Mouse (Mus musculus) liver, embryonic 14.5 days (tissue): Measurements from ENCODE around the gene Zfp74. TPM values are rescaled to one million over a fixed set of nuclear protein-coding genes. Genes with fewer than 3 reads are reported as not detected.
"Not testable (repeated sequence)": the region's sequence is repeated elsewhere in the genome, so short reads cannot be mapped to it uniquely, and the experiment has no call there.

Experiments used
- ATAC-seq: fragments of 200-750 bp; cut with Nextera tagmentation; 2 replicates; pipeline ENCODE4 v1.8.0; 2017; ENCODE audit warnings: moderate number of reproducible peaks, mild to moderate bottlenecking, moderate library complexity; ENCODE audit not compliant: insufficient read depth
- DNase-seq, 3 experiments: peaks; one replicate each; pipeline ENCODE4 v3.0.0-alpha.2; 2012 to 2013; ENCODE audit warnings: low read depth in 3 of 3, low spot score in 3 of 3
- H3K27ac ChIP-seq: fragments of 300-500 bp; sonication (generic); 2 replicates; pipeline ENCODE4 v1.5.1; 2014; ENCODE audit warnings: moderate library complexity, mild to moderate bottlenecking, control low read depth, inconsistent platforms
- H3K27me3 ChIP-seq: fragments of 300-500 bp; sonication (generic); 2 replicates; pipeline ENCODE4 v1.6.1; 2014; ENCODE audit warnings: mild to moderate bottlenecking, low read length, moderate library complexity; ENCODE audit not compliant: control insufficient read depth, insufficient read depth
- H3K36me3 ChIP-seq: fragments of 300-500 bp; sonication (generic); replicated peaks from 2 replicates; pipeline ENCODE4 v1.6.1; 2014; ENCODE audit warnings: low read depth; ENCODE audit not compliant: control insufficient read depth, insufficient read depth
- H3K4me1 ChIP-seq, 2 experiments: fragments of 200-500 bp in 1 of 2; fragments of 300-500 bp in 1 of 2; sonication (generic) in 1 of 2; replicated peaks; 2 replicates each; pipeline ENCODE4 v1.6.1; 2012 to 2014; ENCODE audit warnings: antibody characterized with exemption in 1 of 2, inconsistent platforms in 1 of 2, low read length in 1 of 2; ENCODE audit not compliant: control insufficient read depth in 2 of 2, insufficient read depth in 2 of 2
- H3K4me2 ChIP-seq: fragments of 300-500 bp; sonication (generic); 2 replicates; pipeline ENCODE4 v1.6.1; 2014; ENCODE audit warnings: low read depth, mild to moderate bottlenecking, control low read depth, moderate library complexity
- H3K4me3 ChIP-seq, 2 experiments: fragments of 200-500 bp in 1 of 2; fragments of 300-500 bp in 1 of 2; sonication (generic) in 1 of 2; 2 replicates each; pipeline ENCODE4 v1.5.1; 2012 to 2014; ENCODE audit warnings: low read depth in 2 of 2, low read length in 2 of 2, mild to moderate bottlenecking in 2 of 2, control low read depth in 1 of 2, inconsistent platforms in 1 of 2, moderate library complexity in 1 of 2; ENCODE audit not compliant: insufficient read depth in 1 of 2
- H3K9ac ChIP-seq: fragments of 300-500 bp; sonication (generic); replicated peaks from 2 replicates; pipeline ENCODE4 v1.6.1; 2014; ENCODE audit warnings: mild to moderate bottlenecking, control low read depth, moderate library complexity
- H3K9me3 ChIP-seq: fragments of 300-500 bp; sonication (generic); 2 replicates; pipeline ENCODE4 v1.6.1; 2016; ENCODE audit warnings: low read length, mixed read lengths; ENCODE audit not compliant: control insufficient read depth
- CTCF ChIP-seq: IDR thresholded peaks from 2 replicates; pipeline ENCODE4 v1.5.1; 2016; ENCODE audit warnings: antibody characterized with exemption, low read depth, control low read depth
- EP300 ChIP-seq: IDR thresholded peaks from 2 replicates; pipeline ENCODE4 v1.6.1; 2016; ENCODE audit warnings: antibody characterized with exemption, low read depth
- WGBS: fragments of 180-500 bp; shearing (Covaris S2); extraction: QIAGEN DNeasy Blood & Tissue Kit; methylation state at CpG from one replicate; pipeline ENCODE4 v1.1.7; 2014; ENCODE audit not compliant: insufficient replicate concordance; 5-methylcytosine and 5-hydroxymethylcytosine counted together
- polyA plus RNA-seq, 2 experiments: library from polyadenylated mRNA; depleted of rRNA in 1 of 2; stranded (reverse) in 1 of 2; unstranded in 1 of 2; fragments of >200 nt; fragmentation: Nextera tagmentation in 1 of 2; extraction: Ambion mirVana in 1 of 2; gene quantifications; 2 replicates each; pipeline versions ENCODE4 v1.2.1 to v1.2.3; 2012 to 2014

Zfp74 gene
- polyA plus RNA-seq, 2 experiments = 1.5 to 1.8 TPM

DNA sequence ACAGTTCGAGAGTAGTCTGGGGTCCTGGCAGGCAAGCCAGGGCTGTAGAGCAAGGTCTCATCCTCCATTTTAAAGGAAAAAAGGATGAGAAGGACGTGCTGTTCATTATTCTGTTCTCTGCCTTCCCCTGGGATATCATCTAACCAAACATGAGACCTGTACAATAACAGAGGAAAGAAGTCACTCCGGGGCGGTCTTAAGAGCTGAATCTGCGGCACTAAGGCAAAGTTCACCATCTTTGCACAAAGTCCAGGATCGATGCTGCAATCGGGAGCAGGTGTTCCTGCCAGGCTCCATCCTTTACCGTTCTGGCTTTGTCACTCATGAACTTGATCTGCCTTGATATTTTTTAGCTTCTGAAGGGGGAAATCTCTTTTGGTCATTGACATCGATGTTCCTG, 16.8 kb upstream of the Zfp74 start:
- no peaks in the 10 kb centered on the region for H3K4me1 ChIP-seq
- no peak overlapping the region for H3K27ac ChIP-seq
- H3K4me2 ChIP-seq = no peak overlapping the region
- no peak for DNase-seq
- no peak overlapping the region for H3K9ac ChIP-seq
- ATAC-seq = no peak
- H3K27me3 ChIP-seq = no peaks in the 10 kb centered on the region
- H3K36me3 ChIP-seq = no peaks in the 10 kb centered on the region
- no peak overlapping the region for H3K4me3 ChIP-seq
- no peaks in the 10 kb centered on the region for H3K9me3 ChIP-seq
- TF ChIP-seq CTCF = no peak
- 70% methylated on average over 9 of the region's 9 CpGs for WGBS

DNA sequence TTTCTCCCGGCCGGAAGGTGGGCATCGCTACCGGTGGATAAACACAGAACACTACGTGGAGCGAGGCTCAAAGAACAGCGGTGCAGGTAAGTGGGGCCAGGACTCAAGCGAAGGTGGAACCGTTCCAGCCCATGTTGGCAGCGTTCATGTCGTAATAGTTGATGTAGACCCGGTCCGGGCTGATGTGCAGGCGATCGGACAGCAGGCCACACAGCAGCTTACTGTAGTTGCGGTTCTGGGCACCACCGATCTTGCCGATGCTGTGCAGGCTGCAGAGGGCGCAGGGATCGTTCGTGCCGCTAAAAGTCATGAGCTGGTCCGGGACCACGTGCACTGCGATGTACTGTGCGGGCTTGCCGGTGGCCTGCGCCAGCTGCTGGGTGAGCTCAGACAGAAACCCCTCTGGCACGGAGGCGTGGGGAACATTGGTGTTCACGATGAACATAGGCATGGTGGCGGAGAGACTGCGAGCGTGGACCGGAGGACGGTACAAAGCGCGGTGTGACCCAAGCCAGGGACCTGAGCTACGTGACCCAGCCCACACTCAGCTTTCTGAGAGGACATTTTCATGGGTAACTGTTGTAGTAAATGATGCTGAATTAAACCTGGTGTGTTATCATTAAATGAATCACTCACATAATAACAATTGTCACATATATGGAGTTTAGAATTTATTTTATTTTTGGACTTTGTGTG, 11.4 kb upstream of the Zfp74 start:
- not testable (repeated sequence) for H3K27ac ChIP-seq, H3K36me3 ChIP-seq, H3K4me3 ChIP-seq, H3K4me2 ChIP-seq, H3K27me3 ChIP-seq, DNase-seq, ATAC-seq, H3K4me1 ChIP-seq, H3K9ac ChIP-seq, H3K9me3 ChIP-seq
- 54% methylated on average over 28 of the region's 39 CpGs for WGBS

DNA sequence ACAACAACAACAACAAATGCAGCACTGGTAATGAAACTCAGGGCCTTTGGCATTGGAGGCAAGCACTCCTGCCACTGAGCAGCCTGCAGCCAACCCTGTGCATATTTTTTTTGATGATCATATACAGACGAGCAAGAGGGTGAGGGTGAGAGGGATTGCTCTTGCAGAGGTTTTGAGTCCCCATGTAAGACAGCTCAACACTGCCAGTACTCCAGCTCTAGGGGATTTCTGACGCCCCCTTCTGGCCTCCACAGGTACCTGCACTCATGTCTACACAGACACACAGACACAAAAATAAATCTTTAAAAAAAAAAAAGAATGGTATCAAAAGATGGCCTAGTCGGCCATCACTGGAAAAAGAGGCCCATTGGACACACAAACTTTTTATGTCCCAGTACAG, 5.1 kb upstream of the Zfp74 start:
- Histone ChIP-seq H3K4me3 (no peak overlapping the region), H3K4me2 (no peak overlapping the region), H3K9ac (no peak overlapping the region), H3K27me3 (no peaks in the 10 kb centered on the region), H3K27ac (no peak overlapping the region), H3K4me1 (no peaks in the 10 kb centered on the region; a peak in 1 of 4 replicates), H3K9me3 (no peaks in the 10 kb centered on the region), H3K36me3 (no peaks in the 10 kb centered on the region)
- WGBS = 43% methylated on average over 3 of the region's 3 CpGs
- ATAC-seq = no peak
- no peak for DNase-seq
- TF ChIP-seq CTCF (0 out of 2 replicates have a peak, but pooled peaks have one; percentile 21), EP300 (no peak)

DNA sequence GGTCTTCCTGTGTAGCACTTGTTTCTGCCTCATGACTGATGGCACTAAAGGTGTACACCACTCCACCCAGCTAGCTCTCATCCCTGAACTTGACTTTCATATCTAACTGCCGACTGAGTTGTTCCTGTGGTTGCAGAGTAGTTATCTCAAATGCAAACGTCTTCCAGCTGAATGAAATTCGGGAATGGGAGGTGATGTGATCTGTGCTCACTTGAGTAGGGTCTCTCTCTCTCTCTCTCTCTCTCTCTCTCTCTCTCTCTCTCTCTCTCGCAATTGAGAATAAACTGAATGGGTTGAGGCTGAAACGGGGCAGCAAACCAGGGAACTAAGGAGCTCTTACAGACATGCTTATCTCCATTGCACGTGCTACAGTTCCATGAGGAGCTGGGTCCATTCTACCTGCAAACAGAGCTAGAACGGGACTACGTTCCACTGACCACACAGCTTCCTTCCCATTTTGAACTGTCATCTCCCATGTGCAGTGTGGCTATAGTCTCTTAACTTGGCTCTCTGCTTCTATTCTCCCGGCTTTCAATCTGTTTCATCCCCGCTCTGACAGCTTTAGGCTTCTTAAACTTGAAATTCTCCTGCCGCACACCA, 4.3 kb upstream of the Zfp74 start:
- TF ChIP-seq EP300 (no peak), CTCF (no peak)

DNA sequence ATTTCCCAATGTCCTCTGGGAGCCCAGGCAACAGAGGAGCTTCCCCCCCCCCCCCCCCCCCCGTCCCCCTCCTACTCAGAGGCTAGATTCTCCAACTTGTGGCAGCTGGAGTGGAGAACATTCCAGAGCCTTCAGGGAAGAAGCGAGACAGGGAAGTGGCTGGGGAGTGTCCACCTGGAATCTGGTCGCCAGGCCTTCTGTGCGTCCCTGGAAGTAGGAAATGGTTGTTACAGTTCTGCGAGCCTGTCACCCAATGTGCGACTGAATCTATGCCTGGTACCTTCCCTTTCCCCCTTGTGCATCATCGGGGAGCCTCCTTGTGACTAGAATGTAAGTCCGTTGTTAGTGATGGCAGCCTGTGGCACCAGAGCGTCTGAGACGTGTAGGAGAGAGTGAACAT, 2.4 kb upstream of the Zfp74 start:
- Histone ChIP-seq H3K4me3 (no peak overlapping the region), H3K4me2 (no peak overlapping the region), H3K4me1 (peaks cover 2% of the 10 kb centered on the region in 2 experiments; a peak in 2 of 4 replicates), H3K36me3 (no peaks in the 10 kb centered on the region), H3K27ac (no peak overlapping the region), H3K27me3 (no peaks in the 10 kb centered on the region), H3K9me3 (no peaks in the 10 kb centered on the region), H3K9ac (no peak overlapping the region)
- WGBS = 71% methylated on average over 9 of the region's 10 CpGs
- ATAC-seq (no peak), DNase-seq (no peak)
- TF ChIP-seq CTCF (no peak), EP300 (no peak)

More for the DNA sequence above, 4.3 kb upstream of the Zfp74 start:
- Histone ChIP-seq H3K4me2 (no peak overlapping the region), H3K4me1 (no peaks in the 10 kb centered on the region; a peak in 1 of 4 replicates), H3K36me3 (no peaks in the 10 kb centered on the region), H3K4me3 (no peak overlapping the region), H3K27me3 (no peaks in the 10 kb centered on the region), H3K9ac (no peak overlapping the region), H3K27ac (no peak overlapping the region), H3K9me3 (no peaks in the 10 kb centered on the region)
- ATAC-seq (no peak), DNase-seq (no peak)
- 45% methylated on average over 11 of the region's 11 CpGs for WGBS
